Mouse (Mus musculus) neural tube, embryonic 11.5 days (tissue): Measurements from ENCODE around the gene Krcc1. TPM values are rescaled to one million over a fixed set of nuclear protein-coding genes. Genes with fewer than 3 reads are reported as not detected.
"Not testable (repeated sequence)": the region's sequence is repeated elsewhere in the genome, so short reads cannot be mapped to it uniquely, and the experiment has no call there.

Experiments used
- ATAC-seq: fragments of 200-750 bp; cut with Nextera tagmentation; 2 replicates; pipeline ENCODE4 v1.8.0; 2017; ENCODE audit warnings: moderate number of reproducible peaks, mild to moderate bottlenecking, moderate TSS enrichment, moderate library complexity; ENCODE audit not compliant: insufficient read depth, low FRiP score, low TSS enrichment
- DNase-seq: peaks from one replicate; pipeline ENCODE4 v3.0.0-alpha.2; 2015; ENCODE audit warnings: low spot score
- H3K27ac ChIP-seq: fragments of 300-500 bp; sonication (generic); 2 replicates; pipeline ENCODE4 v1.5.1; 2014; ENCODE audit warnings: low read depth, mild to moderate bottlenecking, low read length
- H3K27me3 ChIP-seq: fragments of 300-500 bp; sonication (generic); 2 replicates; pipeline ENCODE4 v1.6.1; 2014; ENCODE audit warnings: mild to moderate bottlenecking, low read length, mixed read lengths; ENCODE audit not compliant: control insufficient read depth, insufficient read depth
- H3K36me3 ChIP-seq: fragments of 300-500 bp; sonication (generic); 2 replicates; pipeline ENCODE4 v1.6.1; 2014; ENCODE audit warnings: mild to moderate bottlenecking, low read length, moderate library complexity, mixed read lengths; ENCODE audit not compliant: control insufficient read depth, insufficient read depth
- H3K4me1 ChIP-seq: fragments of 300-500 bp; sonication (generic); 2 replicates; pipeline ENCODE4 v1.6.1; 2014; ENCODE audit warnings: low read length, mixed read lengths; ENCODE audit not compliant: control insufficient read depth, insufficient read depth
- H3K4me2 ChIP-seq: fragments of 300-500 bp; sonication (generic); 2 replicates; pipeline ENCODE4 v1.6.1; 2014; ENCODE audit warnings: low read depth, mild to moderate bottlenecking, moderate library complexity
- H3K4me3 ChIP-seq: fragments of 300-500 bp; sonication (generic); 2 replicates; pipeline ENCODE4 v1.5.1; 2014; ENCODE audit warnings: low read depth, low read length
- H3K9ac ChIP-seq: fragments of 300-500 bp; sonication (generic); 2 replicates; pipeline ENCODE4 v1.6.1; 2014; ENCODE audit warnings: mild to moderate bottlenecking, low read length
- H3K9me3 ChIP-seq: fragments of 300-500 bp; sonication (generic); 2 replicates; pipeline ENCODE4 v1.6.1; 2016; ENCODE audit warnings: low read length; ENCODE audit not compliant: control insufficient read depth
- WGBS: fragments of 180-500 bp; shearing (Covaris S2); extraction: QIAGEN DNeasy Blood & Tissue Kit; methylation state at CpG from one replicate; pipeline ENCODE4 v1.1.7; 2014; 5-methylcytosine and 5-hydroxymethylcytosine counted together
- polyA plus RNA-seq: library from polyadenylated mRNA; unstranded; fragments of >200 nt; fragmentation: Nextera tagmentation; extraction: Ambion mirVana; gene quantifications from 2 replicates; pipeline ENCODE4 v1.2.1, GENCODE M21; 2014

Gene Krcc1
- polyA plus RNA-seq, 1 experiment from 2014 or later = 34.4 TPM

- ATAC-seq, H3K4me1 ChIP-seq, DNase-seq, H3K27me3 ChIP-seq, H3K36me3 ChIP-seq, H3K4me3 ChIP-seq, H3K9me3 ChIP-seq, H3K27ac ChIP-seq, H3K4me2 ChIP-seq, H3K9ac ChIP-seq: not testable (repeated sequence)
- 93% methylated on average over 6 of the region's 6 CpGs for WGBS
Measured at GRCm38 (mm10) chr6:71269686-71270050, 1.8 kb upstream of the Krcc1 start.

- DNase-seq = peak; percentile 52
- 0 out of 2 replicates have a peak, but pooled peaks cover 3% of the 10 kb centered on the region for H3K4me1 ChIP-seq
- H3K4me2 ChIP-seq = peak overlapping the region; percentile 66
- H3K4me3 ChIP-seq = peak overlapping the region; percentile 83
- no peaks in the 10 kb centered on the region for H3K36me3 ChIP-seq
- ATAC-seq = no peak; the same call in 1 of the 2 replicates
- 29% methylated on average over 13 of the region's 14 CpGs for WGBS
- H3K9me3 ChIP-seq = no peaks in the 10 kb centered on the region
- peak overlapping the region; percentile 54 for H3K9ac ChIP-seq
- H3K27ac ChIP-seq = no peak overlapping the region
- H3K27me3 ChIP-seq = no peaks in the 10 kb centered on the region
Measured at GRCm38 (mm10) chr6:71270301-71271056, 998 bp upstream of the Krcc1 start.

GRCm38 (mm10) chr6:71271057-71271388, 454 bp upstream of the Krcc1 start:
- Histone ChIP-seq H3K9me3 (no peaks in the 10 kb centered on the region), H3K27me3 (no peaks in the 10 kb centered on the region), H3K4me1 (0 out of 2 replicates have a peak, but pooled peaks cover 3% of the 10 kb centered on the region), H3K9ac (peak overlapping the region; percentile 54), H3K36me3 (no peaks in the 10 kb centered on the region), H3K4me3 (peak overlapping the region; percentile 83), H3K27ac (0 out of 2 replicates have a peak overlapping the region, but pooled peaks have one; percentile 60), H3K4me2 (peak overlapping the region; percentile 66)
- ATAC-seq = peak; percentile 49
- DNase-seq = no peak
- 2% methylated on average over 8 of the region's 8 CpGs for WGBS

- H3K4me2 ChIP-seq = peak overlapping the region; percentile 62
- no peaks in the 10 kb centered on the region for H3K36me3 ChIP-seq
- H3K4me3 ChIP-seq = peak overlapping the region; percentile 83
- DNase-seq = no peak
- no peak; the same call in 1 of the 2 replicates for ATAC-seq
- under 1% methylated on average over 11 of the region's 11 CpGs for WGBS
- H3K9ac ChIP-seq = peak overlapping the region; percentile 94
- 0 out of 2 replicates have a peak, but pooled peaks cover 3% of the 10 kb centered on the region for H3K4me1 ChIP-seq
- no peaks in the 10 kb centered on the region for H3K9me3 ChIP-seq
- no peaks in the 10 kb centered on the region for H3K27me3 ChIP-seq
- peak overlapping the region; percentile 92 for H3K27ac ChIP-seq
Measured at GRCm38 (mm10) chr6:71272316-71272741, 852 bp downstream of the Krcc1 start.

- Histone ChIP-seq H3K36me3 (no peaks in the 10 kb centered on the region), H3K4me3 (no peak overlapping the region), H3K9me3 (no peaks in the 10 kb centered on the region), H3K4me1 (0 out of 2 replicates have a peak, but pooled peaks cover 3% of the 10 kb centered on the region), H3K27ac (no peak overlapping the region), H3K9ac (no peak overlapping the region), H3K4me2 (no peak overlapping the region), H3K27me3 (no peaks in the 10 kb centered on the region)
- no peak for ATAC-seq
- 95% methylated on average over 1 of the region's 1 CpGs for WGBS
- DNase-seq = no peak
Measured at GRCm38 (mm10) chr6:71273715-71274114, 2.2 kb downstream of the Krcc1 start.

GRCm38 (mm10) chr6:71274621-71275020, 3.1 kb downstream of the Krcc1 start:
- DNase-seq (no peak), ATAC-seq (no peak)
- H3K4me1 ChIP-seq = 0 out of 2 replicates have a peak, but pooled peaks cover 3% of the 10 kb centered on the region
- WGBS = 93% methylated on average over 1 of the region's 1 CpGs
- no peaks in the 10 kb centered on the region for H3K9me3 ChIP-seq
- H3K27ac ChIP-seq = no peak overlapping the region
- H3K36me3 ChIP-seq = no peaks in the 10 kb centered on the region
- H3K4me3 ChIP-seq = no peak overlapping the region
- no peak overlapping the region for H3K4me2 ChIP-seq
- H3K9ac ChIP-seq = no peak overlapping the region
- no peaks in the 10 kb centered on the region for H3K27me3 ChIP-seq

GRCm38 (mm10) chr6:71279418-71279817, 7.9 kb downstream of the Krcc1 start:
- Histone ChIP-seq H3K9ac (no peak overlapping the region), H3K4me2 (no peak overlapping the region), H3K4me3 (no peak overlapping the region), H3K36me3 (no peaks in the 10 kb centered on the region), H3K4me1 (no peaks in the 10 kb centered on the region), H3K27ac (no peak overlapping the region), H3K9me3 (no peaks in the 10 kb centered on the region), H3K27me3 (no peaks in the 10 kb centered on the region)
- ATAC-seq (no peak), DNase-seq (no peak)
- WGBS = 86% methylated on average over 1 of the region's 1 CpGs

GRCm38 (mm10) chr6:71293509-71293908, 22.0 kb downstream of the Krcc1 start:
- ATAC-seq (no peak), DNase-seq (no peak)
- no peak overlapping the region for H3K27ac ChIP-seq
- no peaks in the 10 kb centered on the region for H3K36me3 ChIP-seq
- no peak overlapping the region for H3K4me2 ChIP-seq
- H3K9ac ChIP-seq = no peak overlapping the region
- H3K9me3 ChIP-seq = no peaks in the 10 kb centered on the region
- no peak overlapping the region for H3K4me3 ChIP-seq
- H3K27me3 ChIP-seq = no peaks in the 10 kb centered on the region
- no peaks in the 10 kb centered on the region for H3K4me1 ChIP-seq
- WGBS = 89% methylated on average over 14 of the region's 14 CpGs

GRCm38 (mm10) chr6:71295303-71295702, 23.8 kb downstream of the Krcc1 start:
- H3K4me3 ChIP-seq = no peak overlapping the region

More at GRCm38 (mm10) chr6:71295303-71295702, 23.8 kb downstream of the Krcc1 start:
- no peak overlapping the region for H3K27ac ChIP-seq
- H3K36me3 ChIP-seq = no peaks in the 10 kb centered on the region
- WGBS = 77% methylated on average over 6 of the region's 6 CpGs
- no peak overlapping the region for H3K4me2 ChIP-seq
- H3K27me3 ChIP-seq = no peaks in the 10 kb centered on the region
- ATAC-seq (no peak), DNase-seq (no peak)
- no peak overlapping the region for H3K9ac ChIP-seq
- H3K4me1 ChIP-seq = no peaks in the 10 kb centered on the region
- H3K9me3 ChIP-seq = no peaks in the 10 kb centered on the region
